Mouse (Mus musculus) MEL (cell line): ENCODE data around the gene Ddah1. TPM values are rescaled to one million over a fixed set of nuclear protein-coding genes. Genes with fewer than 3 reads are reported as not detected.

Source experiments
- DNase-seq: peaks from one replicate; pipeline ENCODE4 v3.0.0; 2011; ENCODE audit warnings: low read depth, low spot score
- H3K27ac ChIP-seq: 2 replicates; pipeline ENCODE4 v1.5.1; 2012; ENCODE audit warnings: low read depth, mild to moderate bottlenecking, control low read depth, low read length, moderate library complexity; ENCODE audit not compliant: control insufficient read depth
- H3K27me3 ChIP-seq, 2 experiments: fragments of 150-350 bp in 1 of 2; sonication (generic) in 1 of 2; 2 replicates each; pipeline ENCODE4 v1.6.1; 2012; ENCODE audit warnings: low read length in 2 of 2, mild to moderate bottlenecking in 2 of 2, improper control_type of control experiment in 1 of 2, moderate library complexity in 1 of 2; ENCODE audit not compliant: insufficient read depth in 2 of 2, control insufficient read depth in 1 of 2
- H3K36me3 ChIP-seq, 2 experiments: 2 replicates each; pipeline ENCODE4 v1.6.1; 2012 to 2014; ENCODE audit warnings: low read length in 2 of 2, improper control_type of control experiment in 1 of 2, inconsistent platforms in 1 of 2, mild to moderate bottlenecking in 1 of 2; ENCODE audit not compliant: insufficient read depth in 2 of 2, control insufficient read depth in 1 of 2
- H3K4me1 ChIP-seq, 2 experiments: fragments of 150-350 bp in 1 of 2; sonication (generic) in 1 of 2; 2 replicates each; pipeline ENCODE4 v1.6.1; 2012; ENCODE audit warnings: low read length in 2 of 2, improper control_type of control experiment in 1 of 2, mild to moderate bottlenecking in 1 of 2; ENCODE audit not compliant: insufficient read depth in 2 of 2, control insufficient read depth in 1 of 2
- H3K4me3 ChIP-seq, 2 experiments: fragments of 150-350 bp in 1 of 2; sonication (generic) in 1 of 2; 2 replicates each; pipeline ENCODE4 v1.5.1; 2012; ENCODE audit warnings: low read depth in 2 of 2, low read length in 2 of 2, mild to moderate bottlenecking in 2 of 2, moderate library complexity in 2 of 2, control low read depth in 1 of 2, improper control_type of control experiment in 1 of 2; ENCODE audit not compliant: control insufficient read depth in 1 of 2, insufficient read depth in 1 of 2
- H3K79me2 ChIP-seq: 2 replicates; pipeline ENCODE4 v1.6.1; 2012; ENCODE audit warnings: mild to moderate bottlenecking, low read length, moderate library complexity; ENCODE audit not compliant: control insufficient read depth, poor library complexity, insufficient read depth
- H3K9ac ChIP-seq: 2 replicates; pipeline ENCODE4 v1.6.1; 2012; ENCODE audit warnings: low read depth, mild to moderate bottlenecking, control low read depth, low read length, moderate library complexity; ENCODE audit not compliant: control insufficient read depth, poor library complexity, severe bottlenecking
- H3K9me3 ChIP-seq: fragments of 150-350 bp; sonication (generic); replicated peaks from 2 replicates; pipeline ENCODE4 v1.6.1; 2012; ENCODE audit warnings: mild to moderate bottlenecking, low read length, improper control_type of control experiment, moderate library complexity; ENCODE audit not compliant: insufficient read depth
- BHLHE40 ChIP-seq: IDR thresholded peaks from 2 replicates; pipeline ENCODE4 v1.6.1; 2012; ENCODE audit warnings: low read depth, mild to moderate bottlenecking, inconsistent platforms, low read length, improper control_type of control experiment, borderline replicate concordance
- CHD1 ChIP-seq: IDR thresholded peaks from 2 replicates; pipeline ENCODE4 v1.6.1; 2012; ENCODE audit warnings: low read depth, mild to moderate bottlenecking, inconsistent platforms, low read length, improper control_type of control experiment
- CHD2 ChIP-seq: IDR thresholded peaks from 2 replicates; pipeline ENCODE4 v1.6.1; 2011; ENCODE audit warnings: low read length, improper control_type of control experiment
- CTCF ChIP-seq, 3 experiments: IDR thresholded peaks in 2 of 3; conservative IDR thresholded peaks in 1 of 3; 2 replicates each; pipeline ENCODE4 v1.5.1; 2011 to 2012; ENCODE audit warnings: low read length in 3 of 3, low read depth in 2 of 3, mild to moderate bottlenecking in 2 of 3, improper control_type of control experiment in 1 of 3, inconsistent platforms in 1 of 3, mixed read lengths in 1 of 3, moderate library complexity in 1 of 3; ENCODE audit not compliant: control insufficient read depth in 1 of 3, insufficient read depth in 1 of 3, poor library complexity in 1 of 3, severe bottlenecking in 1 of 3
- E2F4 ChIP-seq: IDR thresholded peaks from 2 replicates; pipeline ENCODE4 v1.6.1; 2011; ENCODE audit warnings: low read depth, low read length, improper control_type of control experiment, borderline replicate concordance
- ETS1 ChIP-seq: IDR thresholded peaks from 2 replicates; pipeline ENCODE4 v1.6.1; 2012; ENCODE audit warnings: low read depth, mild to moderate bottlenecking, inconsistent platforms, low read length, improper control_type of control experiment, moderate library complexity
- GABPA ChIP-seq: IDR thresholded peaks from 2 replicates; pipeline ENCODE4 v1.6.1; 2012; ENCODE audit warnings: low read depth, mild to moderate bottlenecking, inconsistent platforms, low read length, improper control_type of control experiment, moderate library complexity
- GATA1 ChIP-seq: IDR thresholded peaks from 2 replicates; pipeline ENCODE4 v1.6.1; 2011; ENCODE audit warnings: low read depth, low read length, improper control_type of control experiment
- HCFC1 ChIP-seq: IDR thresholded peaks from 2 replicates; pipeline ENCODE4 v1.6.1; 2012; ENCODE audit warnings: low read depth, mild to moderate bottlenecking, inconsistent platforms, low read length, improper control_type of control experiment, moderate library complexity
- JUND ChIP-seq: IDR thresholded peaks from 2 replicates; pipeline ENCODE4 v1.6.1; 2011; ENCODE audit warnings: low read depth, mild to moderate bottlenecking, improper control_type of control experiment, low read length
- KAT2A ChIP-seq: conservative IDR thresholded peaks from 2 replicates; pipeline ENCODE4 v1.6.1; 2012; ENCODE audit warnings: low read depth, low read length, improper control_type of control experiment, inconsistent platforms
- MAX ChIP-seq: IDR thresholded peaks from 2 replicates; pipeline ENCODE4 v1.6.1; 2011; ENCODE audit warnings: low read length, improper control_type of control experiment
- MEF2A ChIP-seq: IDR thresholded peaks from 2 replicates; pipeline ENCODE4 v1.6.1; 2014; ENCODE audit warnings: low read depth, mild to moderate bottlenecking, inconsistent platforms, low read length, improper control_type of control experiment; ENCODE audit not compliant: poor library complexity, insufficient replicate concordance, severe bottlenecking; ENCODE audit errors: extremely low read depth
- MXI1 ChIP-seq: IDR thresholded peaks from 2 replicates; pipeline ENCODE4 v1.6.1; 2011; ENCODE audit warnings: mild to moderate bottlenecking, low read depth, low read length, improper control_type of control experiment
- MYB ChIP-seq: IDR thresholded peaks from 2 replicates; pipeline ENCODE4 v1.6.1; 2011; ENCODE audit warnings: mild to moderate bottlenecking, low read depth, low read length, improper control_type of control experiment
- MYC ChIP-seq: IDR thresholded peaks from 2 replicates; pipeline ENCODE4 v1.6.1; 2011; ENCODE audit warnings: low read depth, mild to moderate bottlenecking, low read length, improper control_type of control experiment, moderate library complexity
- NRF1 ChIP-seq: IDR thresholded peaks from 2 replicates; pipeline ENCODE4 v1.6.1; 2014; ENCODE audit warnings: low read depth, mild to moderate bottlenecking, inconsistent platforms, low read length, improper control_type of control experiment, moderate library complexity; ENCODE audit not compliant: poor library complexity, insufficient read depth, severe bottlenecking
- POLR2A ChIP-seq, 2 experiments: IDR thresholded peaks; 2 replicates each; pipeline ENCODE4 v1.6.1; 2011 to 2012; ENCODE audit warnings: low read length in 2 of 2, mild to moderate bottlenecking in 2 of 2, control low read depth in 1 of 2, improper control_type of control experiment in 1 of 2, low read depth in 1 of 2, moderate library complexity in 1 of 2; ENCODE audit not compliant: control insufficient read depth in 1 of 2, insufficient read depth in 1 of 2, poor library complexity in 1 of 2
- POLR2AphosphoS2 ChIP-seq: IDR thresholded peaks from 2 replicates; pipeline ENCODE4 v1.6.1; 2011; ENCODE audit warnings: low read length, improper control_type of control experiment
- POLR2AphosphoS5 ChIP-seq: IDR thresholded peaks from 2 replicates; pipeline ENCODE4 v1.6.1; 2012; ENCODE audit warnings: low read depth, borderline replicate concordance, mild to moderate bottlenecking, inconsistent platforms, low read length, moderate library complexity, mixed read lengths
- RCOR1 ChIP-seq: IDR thresholded peaks from 2 replicates; pipeline ENCODE4 v1.6.1; 2012; ENCODE audit warnings: low read depth, mild to moderate bottlenecking, inconsistent platforms, low read length, improper control_type of control experiment
- SIN3A ChIP-seq: IDR thresholded peaks from 2 replicates; pipeline ENCODE4 v1.6.1; 2012; ENCODE audit warnings: low read length, improper control_type of control experiment, inconsistent platforms
- SMC3 ChIP-seq: IDR thresholded peaks from 2 replicates; pipeline ENCODE4 v1.6.1; 2011; ENCODE audit warnings: low read depth, low read length, improper control_type of control experiment
- TAL1 ChIP-seq: IDR thresholded peaks from 2 replicates; pipeline ENCODE4 v1.6.1; 2012; ENCODE audit warnings: mild to moderate bottlenecking, inconsistent platforms, low read length, moderate library complexity, mixed read lengths
- TBP ChIP-seq: IDR thresholded peaks from 2 replicates; pipeline ENCODE4 v1.8.0; 2011; ENCODE audit warnings: low read depth, low read length, improper control_type of control experiment
- UBTF ChIP-seq: IDR thresholded peaks from 2 replicates; pipeline ENCODE4 v1.6.1; 2012; ENCODE audit warnings: low read depth, mild to moderate bottlenecking, inconsistent platforms, low read length, improper control_type of control experiment, moderate library complexity, borderline replicate concordance; ENCODE audit not compliant: insufficient read depth
- USF1 ChIP-seq: IDR thresholded peaks from 2 replicates; pipeline ENCODE4 v1.6.1; 2014; ENCODE audit warnings: low read depth, mild to moderate bottlenecking, inconsistent platforms, low read length, improper control_type of control experiment, moderate library complexity
- USF2 ChIP-seq, 2 experiments: IDR thresholded peaks; 2 replicates each; pipeline ENCODE4 v1.6.1; 2011 to 2012; ENCODE audit warnings: improper control_type of control experiment in 2 of 2, low read length in 2 of 2, borderline replicate concordance in 1 of 2, inconsistent platforms in 1 of 2, low read depth in 1 of 2, mild to moderate bottlenecking in 1 of 2; ENCODE audit not compliant: insufficient read depth in 1 of 2
- ZC3H11A ChIP-seq: IDR thresholded peaks from 2 replicates; pipeline ENCODE4 v1.6.1; 2012; ENCODE audit warnings: low read depth, mild to moderate bottlenecking, inconsistent platforms, low read length, improper control_type of control experiment
- ZKSCAN1 ChIP-seq: IDR thresholded peaks from 2 replicates; pipeline ENCODE4 v1.6.1; 2012; ENCODE audit warnings: low read depth, mild to moderate bottlenecking, inconsistent platforms, low read length, improper control_type of control experiment, moderate library complexity
- ZNF384 ChIP-seq: IDR thresholded peaks from 2 replicates; pipeline ENCODE4 v1.6.1; 2012; ENCODE audit warnings: low read depth, mild to moderate bottlenecking, inconsistent platforms, low read length, improper control_type of control experiment
- polyA plus RNA-seq, 2 experiments: library from polyadenylated mRNA; stranded (reverse) in 1 of 2; unstranded in 1 of 2; fragments of >175 nt in 1 of 2; fragments of >200 nt in 1 of 2; gene quantifications; 2 replicates each; pipeline versions ENCODE4 v1.2.1 to v1.2.4; 2012; ENCODE audit warnings: low replicate concordance in 2 of 2, low read depth in 1 of 2; ENCODE audit not compliant: insufficient read length in 2 of 2, insufficient read depth in 1 of 2, missing spikeins in 1 of 2
- total RNA-seq: library from RNA; depleted of rRNA; stranded (reverse); fragments of 300-350 nt; gene quantifications from 2 replicates; pipeline ENCODE4 v1.2.3, GENCODE M21; 2012

The Ddah1 gene
- total and polyA plus RNA-seq, 3 experiments, result not detected

GRCm38 (mm10) chr3:145939402-145939801 is 180.9 kb downstream of the Ddah1 start (continued):
- TF ChIP-seq POLR2AphosphoS5 (no peak), HCFC1 (no peak), GATA1 (peak; percentile 98), MAX (peak; percentile 73), JUND (no peak), ZNF384 (no peak), POLR2AphosphoS2 (no peak), NRF1 (no peak; the same call in 1 of the 2 replicates), SMC3 (0 out of 2 replicates have a peak, but pooled peaks have one; percentile 16), E2F4 (no peak), BHLHE40 (peak; percentile 84)

- H3K4me1 ChIP-seq, result peaks cover 3 to 23% of the 10 kb centered on the region in 2 experiments
These were observed 181.5 kb downstream of the Ddah1 start for GRCm38 (mm10) chr3:145939971-145940370.

GRCm38 (mm10) chr3:145941971-145942370 is 183.5 kb downstream of the Ddah1 start:
- Histone ChIP-seq H3K9me3 (no peaks in the 10 kb centered on the region), H3K79me2 (peaks cover 23% of the 10 kb centered on the region), H3K36me3 (peaks cover 4 to 48% of the 10 kb centered on the region in 2 experiments; a peak in 3 of 4 replicates), H3K27me3 (no peaks in the 10 kb centered on the region), H3K27ac (no peak overlapping the region; the same call in 1 of the 2 replicates), H3K4me3 (no peak overlapping the region), H3K9ac (no peak overlapping the region), H3K4me1 (peaks cover 3 to 36% of the 10 kb centered on the region in 2 experiments)
- DNase-seq, result peak; percentile 87
- TF ChIP-seq USF2 (IDR thresholded peaks at IDR 0.05; ENCODE audit: borderline replicate concordance in 1 of 2, insufficient read depth in 1 of 2, low read depth in 1 of 2, low read length in 2 of 2) (no peak), MYC (peak; percentile 79; the same call in 1 of the 2 replicates), ETS1 (no peak), E2F4 (no peak), TAL1 (peak; percentile 23; the same call in 1 of the 2 replicates), ZC3H11A (peak; percentile 52), CHD1 (no peak), GABPA (no peak), MXI1 (peak; percentile 56; the same call in 1 of the 2 replicates), POLR2A (IDR thresholded peaks at IDR 0.05; ENCODE audit: control insufficient read depth in 1 of 2, insufficient read depth in 1 of 2, low read depth in 1 of 2, low read length in 2 of 2, poor library complexity in 1 of 2) (no peak), SIN3A (peak; percentile 68), MEF2A (no peak), MYB (no peak), RCOR1 (no peak), MAX (peak; percentile 56; the same call in 1 of the 2 replicates), CTCF (IDR thresholded peaks at IDR 0.05 in 2 of 3, conservative IDR thresholded peaks at IDR 0.05 in 1 of 3; ENCODE audit: control insufficient read depth in 1 of 3, insufficient read depth in 1 of 3, low read depth in 2 of 3, low read length in 3 of 3, poor library complexity in 1 of 3, severe bottlenecking in 1 of 3) (peak; percentile 67 to 96 (median 85))

More at GRCm38 (mm10) chr3:145939971-145940370, 181.5 kb downstream of the Ddah1 start:
- no peaks in the 10 kb centered on the region for H3K27me3 ChIP-seq
- H3K9ac ChIP-seq, result no peak overlapping the region
- no peak for DNase-seq
- TF ChIP-seq GATA1 (no peak), MEF2A (no peak), ZKSCAN1 (no peak), CHD2 (no peak), MYC (no peak), SMC3 (no peak), UBTF (no peak), KAT2A (no peak), RCOR1 (no peak), TBP (no peak), USF1 (no peak), SIN3A (no peak)
- H3K36me3 ChIP-seq, result peaks cover 2 to 39% of the 10 kb centered on the region in 2 experiments; a peak in 2 of 4 replicates
- H3K4me3 ChIP-seq, result peak overlapping the region in 1 of 2 experiments; percentile 99; a peak in 2 of 4 replicates
- H3K27ac ChIP-seq, result no peak overlapping the region
- H3K79me2 ChIP-seq, result peaks cover 23% of the 10 kb centered on the region
- no peaks in the 10 kb centered on the region for H3K9me3 ChIP-seq
